Mouse (Mus musculus): ENCODE data around the gene Vmn1r71.
"Not testable (repeated sequence)": the region's sequence is repeated elsewhere in the genome, so short reads cannot be mapped to it uniquely, and the experiment has no call there.

Gene Vmn1r71

DNA sequence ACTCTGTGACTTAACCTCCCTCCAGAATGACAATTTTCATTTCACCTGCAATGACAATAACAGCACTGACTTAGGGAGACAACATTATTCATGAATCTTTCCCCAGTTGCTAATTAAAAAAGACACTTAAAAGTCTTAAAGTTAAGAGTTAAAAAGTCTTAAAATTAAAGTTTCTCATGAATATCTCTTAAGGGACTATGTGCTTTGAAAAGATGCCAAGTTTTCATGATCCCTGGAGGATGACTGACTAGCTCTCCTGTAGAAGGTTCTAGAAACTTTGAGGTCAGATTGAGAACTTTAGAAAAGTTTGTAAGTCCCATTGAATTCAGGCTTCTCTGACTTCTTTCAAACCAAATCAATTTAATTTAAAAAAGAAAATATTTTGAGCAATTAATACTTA is at the start of gene Vmn1r71:
Gene Vmn1r71, minus strand, starts transcription at position 101 of the 400 bp plus-strand sequence.
- no peak for DNase-seq (ENCODE audit: low spot score)

GRCm38 (mm10) chr7:10757551-10757950 is 3.4 kb upstream of the Vmn1r71 start:
- DNase-seq (ENCODE audit: low spot score) = not testable (repeated sequence)
